Mouse (Mus musculus): ENCODE results near the gene Tmem126b. TPM values are rescaled to one million over a fixed set of nuclear protein-coding genes. Genes with fewer than 3 reads are reported as not detected.

Gene Tmem126b
- total RNA-seq (2021) = 10 to 100 TPM; 12.6 to 13.7 TPM
- long read RNA-seq, experiment 1, transcript Tmem126b-201 (5 exons, 2,259 nt) = major isoform, 26 of 29 reads
- long read RNA-seq, experiment 1, partial matches to known transcripts = 0 of 29 reads
- long read RNA-seq, experiment 1, other reads (novel, unspliced or antisense) = 3 of 29 reads
- long read RNA-seq, experiment 2, transcript Tmem126b-201 (5 exons, 2,259 nt) = major isoform, 31 of 34 reads
- long read RNA-seq, experiment 2, partial matches to known transcripts = 0 of 34 reads
- long read RNA-seq, experiment 2, other reads (novel, unspliced or antisense) = 2 of 34 reads

GRCm38 (mm10) chr7:90475793-90476312, at the start of gene Tmem126b:
Gene Tmem126b, minus strand, starts transcription at chr7:90476001.
- peak; percentile 98 for DNase-seq
- intact Hi-C loops (cut with DNase I; ENCODE audit: low total_unique reads) = no loop called here

- DNase-seq = no peak
- intact Hi-C loops (cut with DNase I; ENCODE audit: low total_unique reads) = loop anchor here (5.0 kb wide), 1 partner anchor 715 kb away; no protein-coding TSS in a partner anchor
These were observed 36.5 kb upstream of the Tmem126b start for GRCm38 (mm10) chr7:90512293-90512692.

GRCm38 (mm10) chr7:90508124-90508523, 32.3 kb upstream of the Tmem126b start:
- intact Hi-C loops (cut with DNase I; ENCODE audit: low total_unique reads) = no loop called here
- DNase-seq = no peak

- intact Hi-C loops (cut with DNase I; ENCODE audit: low total_unique reads) = no loop called here
- no peak for DNase-seq
These were observed 6.8 kb upstream of the Tmem126b start for GRCm38 (mm10) chr7:90482607-90483006.

- DNase-seq = no peak
- intact Hi-C loops (cut with DNase I; ENCODE audit: low total_unique reads) = no loop called here
These were observed 778 bp upstream of the Tmem126b start, which contains the start of gene Dlg2 for GRCm38 (mm10) chr7:90476313-90477245. Gene Dlg2, plus strand, starts transcription at chr7:90476672.

GRCm38 (mm10) chr7:90473511-90473910, 2.3 kb downstream of the Tmem126b start:
- intact Hi-C loops (cut with DNase I; ENCODE audit: low total_unique reads) = no loop called here
- no peak for DNase-seq

- no peak for DNase-seq
- intact Hi-C loops (cut with DNase I; ENCODE audit: low total_unique reads) = no loop called here
These were observed 14.4 kb downstream of the Tmem126b start for GRCm38 (mm10) chr7:90461441-90461840.

GRCm38 (mm10) chr7:90460930-90461329, 14.9 kb downstream of the Tmem126b start:
- peak; percentile 35 for DNase-seq
- intact Hi-C loops (cut with DNase I; ENCODE audit: low total_unique reads) = no loop called here

GRCm38 (mm10) chr7:90460330-90460729, 15.5 kb downstream of the Tmem126b start:
- no peak for DNase-seq
- intact Hi-C loops (cut with DNase I; ENCODE audit: low total_unique reads) = no loop called here

- no peak for DNase-seq
- intact Hi-C loops (cut with DNase I; ENCODE audit: low total_unique reads) = no loop called here
These were observed 18.3 kb downstream of the Tmem126b start for GRCm38 (mm10) chr7:90457517-90457916.

- intact Hi-C loops (cut with DNase I; ENCODE audit: low total_unique reads) = no loop called here
- DNase-seq = peak; percentile 89
These were observed 18.8 kb downstream of the Tmem126b start, which contains the start of gene Tmem126a for GRCm38 (mm10) chr7:90456845-90457468. Gene Tmem126a, minus strand, starts transcription at chr7:90457229.

GRCm38 (mm10) chr7:90456149-90456844, 19.5 kb downstream of the Tmem126b start:
- intact Hi-C loops (cut with DNase I; ENCODE audit: low total_unique reads) = no loop called here
- DNase-seq = no peak

- DNase-seq = no peak
- intact Hi-C loops (cut with DNase I; ENCODE audit: low total_unique reads) = no loop called here
These were observed 31.6 kb downstream of the Tmem126b start for GRCm38 (mm10) chr7:90444206-90444605.

- peak; percentile 77 for DNase-seq
- intact Hi-C loops (cut with DNase I; ENCODE audit: low total_unique reads) = no loop called here
These were observed 32.4 kb downstream of the Tmem126b start for GRCm38 (mm10) chr7:90443101-90444091.

GRCm38 (mm10) chr7:90442518-90443080, 33.2 kb downstream of the Tmem126b start, which contains the start of gene Crebzf:
Gene Crebzf, plus strand, starts transcription at chr7:90442729.
- DNase-seq = peak; percentile 96
- intact Hi-C loops (cut with DNase I; ENCODE audit: low total_unique reads) = no loop called here

- intact Hi-C loops (cut with DNase I; ENCODE audit: low total_unique reads) = no loop called here
- DNase-seq = no peak
These were observed 33.7 kb downstream of the Tmem126b start for GRCm38 (mm10) chr7:90442070-90442469.

- intact Hi-C loops (cut with DNase I; ENCODE audit: low total_unique reads) = no loop called here
- DNase-seq = no peak
These were observed 35.8 kb downstream of the Tmem126b start for GRCm38 (mm10) chr7:90440044-90440443.

- DNase-seq = no peak
- intact Hi-C loops (cut with DNase I; ENCODE audit: low total_unique reads) = no loop called here
These were observed 43.6 kb downstream of the Tmem126b start for GRCm38 (mm10) chr7:90432221-90432620.

Data from gastrocnemius, postnatal 14 days (tissue).